Mouse (Mus musculus): ENCODE data around the gene Ebp.

The Ebp gene

DNA sequence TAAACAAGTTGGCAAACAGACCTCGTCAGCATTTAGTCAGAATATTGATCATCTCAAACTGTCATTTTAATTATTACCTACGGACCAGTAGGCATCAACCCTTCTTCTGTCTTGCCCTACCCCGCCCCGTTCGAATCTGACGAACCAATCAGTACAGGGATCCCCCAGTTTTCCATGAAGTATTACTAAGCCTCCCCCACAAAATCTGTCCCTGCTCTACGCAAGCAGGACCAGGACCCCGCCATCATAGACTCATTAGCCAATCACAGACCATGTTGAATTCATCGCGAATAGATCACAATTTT is at the start of gene Ebp:
Gene Ebp, minus strand, starts transcription at position 94 of the 305 bp plus-strand sequence.
- DNase-seq (ENCODE audit: low spot score) = peak; percentile 2

DNA sequence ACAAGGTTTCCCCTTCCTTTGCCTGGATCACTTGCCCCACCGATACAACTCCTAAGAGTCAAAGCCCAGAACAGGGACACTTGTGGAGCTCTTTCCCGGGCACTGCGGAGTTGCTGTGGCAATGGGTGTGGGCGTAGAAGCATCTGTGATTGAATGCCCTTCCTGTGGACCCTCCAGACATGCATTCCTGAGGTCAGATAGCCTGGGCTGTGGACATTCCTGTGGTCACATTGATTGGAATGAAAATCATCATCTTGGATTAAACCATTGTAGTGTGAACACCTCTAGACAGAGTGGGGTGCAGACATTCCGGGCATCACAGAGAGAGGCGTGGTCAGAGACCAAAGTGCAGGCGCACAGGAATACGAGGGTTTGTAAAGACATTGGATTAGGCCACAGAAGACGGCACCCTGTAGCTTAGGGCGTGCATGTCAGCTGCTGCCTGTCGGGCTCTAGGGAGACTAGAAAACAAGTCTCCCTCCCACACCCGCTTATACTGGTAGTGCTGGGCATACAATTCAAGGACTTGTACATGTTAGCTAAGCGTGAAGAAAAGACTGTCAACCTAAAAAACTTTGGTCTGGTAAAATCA is 45.6 kb upstream of the Ebp start:
- DNase-seq (ENCODE audit: low spot score) = no peak

DNA sequence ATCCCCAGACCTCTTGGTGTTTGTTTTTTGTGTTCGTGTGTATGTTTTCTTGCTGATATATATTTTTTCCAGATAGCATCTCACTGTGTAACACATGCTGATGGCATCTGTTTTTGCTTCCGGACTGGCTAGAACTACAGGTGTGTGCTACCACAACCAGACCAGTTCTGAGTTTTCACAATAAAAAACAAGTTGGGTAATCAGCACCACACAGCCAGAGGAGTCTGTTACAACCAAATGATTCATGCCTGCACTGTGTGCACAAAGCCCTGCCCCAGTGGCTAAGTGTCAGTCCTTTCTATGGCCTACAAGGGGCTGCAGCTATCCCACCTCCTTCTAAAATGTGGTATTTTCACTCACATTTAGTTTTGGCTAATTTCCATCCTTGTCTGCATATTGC is 43.4 kb upstream of the Ebp start:
- DNase-seq (ENCODE audit: low spot score) = no peak

DNA sequence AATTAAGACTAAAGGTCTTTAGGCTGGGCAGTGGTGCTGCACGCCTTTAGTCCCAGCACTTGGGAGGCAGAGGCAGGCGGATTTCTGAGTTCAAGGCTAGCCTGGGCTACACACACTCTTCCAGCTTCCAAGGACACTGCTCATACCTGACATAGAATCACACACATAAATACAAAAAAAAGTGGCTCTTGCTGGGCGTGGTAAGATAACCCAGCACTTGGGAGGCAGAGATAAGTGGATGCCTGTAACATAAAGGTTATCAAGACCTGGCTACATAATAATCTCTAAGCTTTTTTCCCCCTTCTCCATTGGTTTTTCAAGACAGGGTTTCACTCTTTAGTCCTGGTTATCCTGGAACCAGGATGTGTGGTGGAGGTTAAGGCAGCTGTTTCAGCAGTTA is 40.3 kb upstream of the Ebp start:
- no peak for DNase-seq (ENCODE audit: low spot score)

DNA sequence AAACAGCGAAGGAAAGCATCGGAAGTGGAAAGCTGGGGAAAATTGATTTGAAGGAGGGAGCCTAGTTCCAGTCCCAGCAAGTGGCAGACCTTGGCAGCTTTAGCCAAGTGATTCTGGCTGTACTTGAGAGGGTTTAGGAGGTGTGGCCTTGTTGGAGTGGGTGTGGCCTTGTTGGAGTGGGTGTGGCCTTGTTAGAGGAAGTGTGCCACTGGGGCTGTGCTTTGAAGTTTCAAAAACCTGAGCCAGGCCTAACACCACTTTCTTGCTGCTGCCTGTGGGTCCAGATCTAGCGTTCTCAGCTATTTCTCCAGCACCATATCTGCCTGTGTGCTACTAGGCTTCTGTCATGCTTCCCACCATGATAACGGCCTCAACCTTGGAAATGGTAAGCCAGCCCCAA is 37.0 kb upstream of the Ebp start:
- no peak for DNase-seq (ENCODE audit: low spot score)

DNA sequence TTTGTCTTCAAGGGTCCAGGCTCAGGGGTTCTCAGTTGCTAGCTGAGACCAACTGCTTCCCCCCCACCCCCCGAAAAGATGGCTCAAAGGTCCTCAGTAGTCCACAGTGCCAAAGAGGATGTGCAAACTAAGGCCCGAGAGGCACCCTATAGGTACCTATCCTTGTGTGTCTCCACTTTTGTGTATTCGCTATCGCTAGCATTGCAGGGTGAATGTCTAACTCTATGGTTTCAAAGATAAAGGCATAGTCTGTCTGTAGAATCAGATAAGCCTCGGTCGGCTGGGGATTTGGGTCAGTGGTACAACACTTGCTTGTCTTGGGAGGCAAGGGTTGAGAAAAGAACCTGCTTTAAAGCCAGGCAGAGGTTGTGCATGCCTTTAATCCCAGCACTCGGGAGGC is 30.2 kb upstream of the Ebp start:
- DNase-seq (ENCODE audit: low spot score) = no peak

DNA sequence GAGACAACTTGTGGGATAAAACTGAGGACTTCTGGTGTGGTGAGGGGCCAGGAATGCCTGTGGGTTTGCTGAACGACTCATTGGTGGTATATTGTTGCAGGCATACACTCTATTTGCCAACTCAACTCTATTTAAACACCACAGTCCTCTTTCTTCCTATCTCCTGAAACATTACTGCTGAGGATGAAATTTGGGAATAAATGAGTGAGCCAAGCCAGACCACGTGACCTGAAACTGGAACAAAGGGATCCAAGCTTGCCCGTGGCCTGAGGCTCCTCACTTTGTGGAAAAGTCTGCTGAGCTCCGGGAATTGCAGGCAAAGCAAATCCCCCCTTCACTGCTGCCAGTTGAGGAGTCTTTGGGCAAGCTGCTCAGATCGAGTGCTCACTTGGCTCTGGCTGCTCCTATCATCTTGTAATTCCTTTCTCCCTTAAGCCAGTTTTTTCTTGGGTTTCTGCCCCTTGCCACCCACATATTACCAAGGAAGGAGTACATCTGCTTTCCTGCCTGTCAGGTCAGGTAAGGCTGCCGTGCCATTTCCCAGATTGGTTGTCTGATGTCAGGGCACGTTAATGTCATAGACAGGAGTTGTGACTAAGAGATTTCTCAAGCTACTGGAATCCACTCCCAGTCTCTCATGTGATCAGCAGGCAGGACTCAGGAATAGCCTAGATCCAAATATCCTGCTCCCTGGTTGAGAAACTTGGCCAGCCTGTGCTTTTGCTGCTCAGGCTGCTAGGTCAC is 29.5 kb upstream of the Ebp start:
- DNase-seq (ENCODE audit: low spot score) = peak; percentile 4

DNA sequence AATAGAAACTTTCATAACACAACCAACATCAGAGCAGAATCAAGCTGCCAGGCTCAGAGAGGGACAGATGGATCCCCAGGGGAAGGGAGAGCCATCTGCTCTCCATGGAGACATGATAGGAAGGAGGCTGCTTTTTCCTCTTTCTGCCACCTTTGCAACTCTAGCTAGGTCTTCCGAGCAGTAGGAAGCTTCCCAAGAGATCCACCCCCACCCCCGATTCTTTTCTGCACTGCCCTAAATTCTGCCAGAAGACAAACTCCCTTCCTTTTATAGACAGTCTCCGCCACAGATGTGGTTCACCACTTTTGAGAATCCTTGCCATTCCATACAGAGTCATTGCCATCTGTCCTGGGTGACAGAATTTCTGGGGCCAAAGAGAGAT is 29.0 kb upstream of the Ebp start:
- no peak for DNase-seq (ENCODE audit: low spot score)

DNA sequence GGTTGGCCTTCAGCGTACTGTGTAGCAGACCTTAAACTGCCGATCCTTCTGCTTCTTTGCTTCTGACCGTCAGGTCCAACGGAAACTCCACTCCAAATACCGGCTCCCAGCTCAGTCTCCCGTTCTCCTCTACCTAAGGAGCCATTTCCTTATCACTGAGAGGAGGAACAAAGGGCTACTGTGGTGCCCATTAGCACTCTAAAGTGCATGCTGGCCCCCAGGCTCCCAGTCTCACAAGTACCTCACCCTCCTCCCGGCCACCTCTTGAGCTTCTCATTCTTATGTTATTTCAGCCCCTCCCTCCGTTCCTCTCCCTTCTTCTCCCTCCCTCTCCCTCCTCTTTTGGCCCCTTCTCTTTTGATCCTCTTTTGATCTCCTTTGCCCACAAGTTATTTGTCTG is 26.3 kb upstream of the Ebp start:
- no peak for DNase-seq (ENCODE audit: low spot score)

DNA sequence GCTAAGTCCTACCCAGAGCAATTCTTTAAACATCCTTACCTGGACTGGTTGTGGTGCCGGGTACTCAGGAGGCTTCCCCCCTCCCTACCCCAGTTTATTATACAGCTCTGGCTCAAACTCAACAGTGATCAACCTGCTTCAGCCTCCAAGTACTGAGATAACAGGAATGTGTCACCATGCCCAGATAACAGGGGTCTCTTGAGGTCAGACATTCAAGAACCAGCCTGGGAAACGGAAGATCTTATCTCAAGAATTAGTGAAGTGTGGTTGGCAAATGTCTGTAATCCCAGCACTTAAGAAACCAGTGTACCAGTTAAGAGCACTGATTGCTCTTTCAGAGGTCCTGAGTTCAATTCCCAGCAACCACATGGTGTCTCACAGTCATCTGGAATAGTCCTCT is 24.8 kb upstream of the Ebp start:
- no peak for DNase-seq (ENCODE audit: low spot score)

DNA sequence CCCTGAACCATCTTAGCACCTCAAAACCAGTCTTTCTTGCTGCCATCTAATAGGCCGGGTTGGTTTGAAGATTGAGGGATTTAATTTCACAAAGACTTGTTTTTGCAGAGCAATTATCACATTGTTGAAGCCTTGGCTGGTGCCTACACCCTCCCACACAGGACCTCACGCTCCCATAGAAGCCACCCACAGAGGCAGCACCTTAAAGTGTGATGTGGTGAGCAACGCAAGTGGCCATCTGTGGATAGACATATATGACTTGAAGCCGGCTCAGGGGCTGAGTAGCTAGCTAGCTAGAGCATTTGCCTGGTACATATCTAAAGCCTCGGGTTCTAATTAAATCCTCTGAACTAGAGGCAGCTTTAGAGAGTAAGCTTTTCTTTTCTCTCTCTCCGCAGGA is 24.1 kb upstream of the Ebp start:
- DNase-seq (ENCODE audit: low spot score) = no peak

DNA sequence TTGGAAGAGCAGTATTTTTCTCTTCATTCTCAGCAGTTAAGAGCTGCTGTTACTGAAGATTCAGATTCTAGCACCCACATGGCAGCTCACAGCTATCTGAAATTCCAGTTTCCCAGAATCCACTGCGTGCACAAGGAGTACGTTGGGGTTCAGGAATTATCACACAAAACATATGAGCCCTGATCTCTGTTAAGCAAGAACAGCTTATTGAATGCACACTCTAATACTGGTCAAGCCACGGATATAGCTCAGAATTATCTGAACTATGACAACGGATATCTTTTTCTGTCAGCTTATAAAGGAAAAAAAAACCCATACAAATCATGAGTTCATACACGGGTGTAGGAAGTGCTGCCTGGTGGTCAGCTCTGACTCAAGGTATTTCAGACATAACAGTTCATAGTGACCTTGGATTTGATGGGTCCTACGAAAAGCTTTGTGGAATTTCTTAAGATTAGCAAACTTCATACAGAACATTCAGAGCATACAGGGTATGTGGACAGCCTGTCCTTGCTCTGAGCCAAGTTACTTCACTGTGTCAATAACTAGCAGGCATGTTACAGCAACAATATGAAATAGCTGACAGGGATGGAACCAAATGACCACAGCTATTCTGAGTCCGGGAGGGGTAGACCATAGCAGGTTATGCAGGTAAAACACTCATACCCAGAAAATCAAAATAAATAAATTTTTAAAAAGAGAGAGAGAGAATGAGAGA is 18.3 kb upstream of the Ebp start:
- no peak for DNase-seq (ENCODE audit: low spot score)

DNA sequence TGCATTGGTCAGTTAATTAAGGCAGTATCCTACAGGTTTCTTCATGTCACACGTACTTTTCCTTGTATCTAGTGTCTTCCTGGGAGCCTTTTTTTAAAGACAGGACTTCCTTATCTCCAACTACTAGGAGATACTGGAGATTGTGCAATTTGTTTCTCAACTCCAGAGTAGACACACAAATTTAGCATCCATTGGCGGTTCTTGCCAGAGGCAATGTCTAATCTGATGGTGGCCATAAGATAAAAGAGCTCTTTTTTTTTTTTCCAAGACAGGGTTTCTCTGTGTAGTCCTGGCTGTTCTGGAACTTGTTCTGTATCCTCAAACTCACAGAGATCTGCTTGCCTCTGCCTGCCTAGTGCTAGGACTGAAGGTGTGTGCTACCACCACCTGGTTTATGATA is 16.4 kb upstream of the Ebp start:
- no peak for DNase-seq (ENCODE audit: low spot score)

DNA sequence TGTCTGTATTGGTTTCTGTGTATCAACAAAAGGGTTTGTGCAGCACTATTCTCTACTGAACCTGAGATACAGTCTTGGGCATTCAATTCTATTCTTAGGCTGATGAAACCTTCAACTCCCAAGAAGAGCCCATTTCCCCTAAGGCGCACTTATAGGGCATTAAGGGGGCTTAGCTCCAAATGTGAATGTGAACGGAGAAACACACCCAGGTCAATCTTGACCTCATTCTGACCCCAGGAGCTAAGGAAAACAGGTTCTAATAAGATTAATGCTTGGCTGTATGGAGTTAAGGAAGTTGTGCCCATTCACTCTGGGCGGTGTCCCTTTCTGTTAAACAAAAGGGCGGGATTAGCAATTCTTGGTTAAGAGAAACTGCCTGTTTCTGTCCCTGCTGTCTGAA is 13.9 kb upstream of the Ebp start:
- no peak for DNase-seq (ENCODE audit: low spot score)

DNA sequence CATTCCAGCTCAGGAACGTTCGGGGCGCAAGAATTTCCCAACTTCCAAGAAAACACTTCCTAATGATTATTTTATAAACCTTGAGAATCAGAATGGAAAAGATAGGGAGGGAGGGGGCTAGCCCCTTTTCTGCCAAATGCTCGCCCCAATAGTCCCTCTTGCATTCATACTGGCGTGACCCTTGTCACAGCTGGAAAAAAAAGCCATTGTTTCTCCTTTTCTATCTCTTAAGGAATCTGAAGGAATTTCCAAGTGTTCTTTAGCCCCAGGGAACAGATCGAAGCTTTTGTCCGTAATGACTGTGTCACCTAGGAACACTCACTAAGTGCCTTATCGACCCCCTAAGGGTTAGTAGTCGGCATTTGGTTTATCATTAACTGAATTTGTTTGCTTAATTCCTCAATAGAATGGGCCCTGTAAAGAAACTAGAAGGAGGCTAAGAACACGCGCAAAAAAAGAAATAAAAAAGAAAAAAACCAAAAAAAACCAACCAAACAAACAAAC is 13.4 kb upstream of the Ebp start:
- DNase-seq (ENCODE audit: low spot score) = no peak

DNA sequence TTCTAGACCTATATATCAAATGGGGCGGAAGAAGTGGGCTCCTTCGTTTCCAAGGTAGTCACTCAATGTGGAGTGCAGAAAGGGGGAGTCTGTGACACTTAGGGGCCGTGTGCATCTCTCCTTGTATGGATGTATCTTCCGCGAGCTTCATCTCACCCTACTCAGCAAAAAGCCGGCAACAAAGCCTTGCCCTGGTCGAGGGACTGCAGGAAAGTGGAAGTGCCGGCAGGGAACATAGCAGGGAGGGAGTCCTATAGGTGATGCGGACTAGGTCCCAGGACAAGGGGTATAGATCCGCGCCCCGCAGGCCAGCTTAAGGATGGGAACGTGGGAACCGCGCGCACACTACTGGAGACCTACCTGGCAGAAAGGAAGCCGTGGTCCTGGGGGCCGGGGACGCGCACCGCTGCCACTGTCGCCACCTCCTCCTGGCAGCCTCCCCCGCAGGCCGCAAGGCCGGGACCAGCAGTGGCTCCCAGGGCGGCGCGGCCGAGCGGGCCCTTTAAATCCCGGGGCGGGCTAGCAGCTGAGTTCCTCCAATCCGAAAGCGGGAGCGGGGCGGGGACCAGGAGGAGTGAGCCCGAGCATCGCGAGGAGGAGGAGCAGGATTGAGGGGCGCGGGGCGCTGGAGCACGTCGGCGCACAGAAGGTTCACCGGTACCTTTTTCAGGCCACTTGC is 12.8 kb upstream of the Ebp start, which contains the start of gene Porcn:
Gene Porcn, minus strand, starts transcription at position 511 of the 679 bp plus-strand sequence.
- DNase-seq (ENCODE audit: low spot score) = peak; percentile 84

DNA sequence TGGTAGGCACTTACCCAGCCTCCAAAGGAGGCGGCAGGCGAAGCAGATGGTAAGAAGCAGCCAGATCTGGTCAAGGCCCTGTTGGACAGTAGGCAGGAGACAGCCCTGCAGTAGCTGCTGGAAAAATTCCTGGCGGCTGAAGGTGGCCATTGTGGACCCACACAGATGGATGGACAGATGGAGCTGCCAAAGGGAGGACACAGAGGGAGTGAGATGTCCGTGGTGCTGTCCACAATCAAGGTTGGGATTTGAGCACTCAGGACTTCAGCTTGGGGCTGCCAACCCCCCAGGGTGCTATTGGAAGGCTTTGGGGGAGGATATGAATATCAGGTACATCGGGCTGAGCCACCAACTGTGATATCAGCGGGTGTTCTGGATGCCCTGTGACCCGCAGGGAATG is 12.2 kb upstream of the Ebp start:
- DNase-seq (ENCODE audit: low spot score) = no peak

DNA sequence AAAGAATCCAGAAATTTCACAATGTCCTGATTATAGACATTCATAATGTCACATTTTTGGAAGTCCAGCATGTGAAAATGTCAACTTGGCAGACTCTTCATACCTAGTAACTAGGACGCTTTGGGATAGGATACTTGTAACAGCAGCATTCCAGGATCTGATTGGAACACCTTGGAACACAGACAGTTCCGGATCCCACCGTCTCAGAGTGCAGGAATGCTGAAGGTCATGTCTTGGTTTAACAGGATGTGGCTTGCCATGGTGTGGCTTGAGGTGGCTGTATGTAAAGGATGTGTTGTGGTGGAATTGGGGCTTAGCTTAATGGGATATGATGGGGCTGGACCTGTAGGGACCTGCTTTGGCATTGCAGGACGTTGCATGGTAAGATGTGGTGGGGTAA is 11.8 kb upstream of the Ebp start:
- no peak for DNase-seq (ENCODE audit: low spot score)

DNA sequence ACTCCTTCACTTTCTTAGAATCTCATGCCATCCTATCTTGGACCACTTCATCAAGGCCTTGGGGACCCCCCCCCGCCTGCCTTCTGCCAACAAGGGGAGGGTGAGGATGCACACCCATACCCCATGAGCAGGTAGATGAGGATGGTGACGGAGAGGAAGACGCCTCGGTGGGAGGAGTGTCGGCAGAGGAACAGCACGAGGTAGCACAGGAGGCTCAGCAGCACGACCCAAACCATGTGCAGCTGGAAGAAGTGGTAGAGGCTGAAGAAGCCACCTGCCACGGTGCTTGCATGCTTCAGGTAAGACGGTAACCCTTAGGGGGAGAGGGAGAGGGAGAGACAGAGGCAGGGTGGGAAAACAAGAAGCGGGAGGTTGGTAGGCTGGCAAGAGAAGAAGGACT is 10.8 kb upstream of the Ebp start:
- no peak for DNase-seq (ENCODE audit: low spot score)

DNA sequence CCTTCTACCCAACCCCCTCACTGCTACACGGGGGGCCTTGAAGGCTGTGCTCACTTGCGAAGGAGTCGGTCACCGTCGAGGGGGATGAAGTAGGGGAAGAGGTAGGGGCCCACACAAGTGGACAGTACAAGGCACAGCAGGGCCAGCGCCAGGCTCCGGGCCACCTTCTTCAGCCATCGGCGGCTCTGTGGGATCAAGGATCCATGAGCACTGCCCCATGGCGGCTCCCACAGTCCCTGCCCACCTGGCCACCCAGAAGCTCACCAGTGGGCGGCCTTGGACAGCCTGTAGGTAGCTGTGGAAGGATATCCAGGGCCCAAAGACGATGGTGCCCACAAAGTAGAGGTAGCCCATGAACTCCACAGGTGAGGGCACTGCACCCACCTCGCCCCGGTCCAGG is 9.8 kb upstream of the Ebp start:
- DNase-seq (ENCODE audit: low spot score) = no peak

DNA sequence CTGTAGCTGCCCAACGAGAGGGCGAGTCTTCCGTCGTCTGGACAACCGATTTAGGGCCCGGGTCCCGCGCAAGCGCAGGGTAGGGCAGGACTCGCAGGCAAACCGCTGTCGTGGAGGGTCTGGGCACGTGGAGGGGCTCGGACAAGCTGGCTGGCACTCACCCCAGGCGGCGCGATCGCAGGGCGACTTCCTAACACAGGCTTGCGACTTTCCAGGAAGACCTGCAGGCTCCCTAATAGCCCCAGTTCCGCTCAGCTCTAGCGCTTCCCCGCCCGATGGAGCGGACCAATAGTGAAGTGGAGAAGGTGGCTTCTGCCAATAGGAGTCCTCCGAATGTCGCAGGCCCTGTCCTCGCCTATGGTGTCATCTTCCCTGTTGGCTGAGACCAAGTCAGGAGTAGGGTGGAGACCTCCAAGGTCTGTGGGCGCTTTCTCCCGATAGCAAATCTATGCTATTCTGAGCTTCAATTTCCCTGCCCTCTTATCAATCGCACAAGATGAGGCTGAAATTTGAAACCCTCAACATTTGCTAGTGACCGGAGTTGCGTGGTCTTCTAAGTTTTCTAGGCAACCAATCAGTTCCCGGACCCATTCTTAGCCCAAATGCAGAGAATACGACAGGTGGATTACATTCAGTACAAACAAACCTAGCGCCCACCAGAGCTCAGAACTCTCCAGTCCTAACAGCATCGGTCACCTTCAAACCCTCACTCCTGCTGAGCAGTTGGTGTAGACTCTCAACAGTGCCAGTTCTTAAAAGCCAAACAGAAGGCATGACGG is 483 bp downstream of the Ebp start:
- DNase-seq (ENCODE audit: low spot score) = peak; percentile 79

DNA sequence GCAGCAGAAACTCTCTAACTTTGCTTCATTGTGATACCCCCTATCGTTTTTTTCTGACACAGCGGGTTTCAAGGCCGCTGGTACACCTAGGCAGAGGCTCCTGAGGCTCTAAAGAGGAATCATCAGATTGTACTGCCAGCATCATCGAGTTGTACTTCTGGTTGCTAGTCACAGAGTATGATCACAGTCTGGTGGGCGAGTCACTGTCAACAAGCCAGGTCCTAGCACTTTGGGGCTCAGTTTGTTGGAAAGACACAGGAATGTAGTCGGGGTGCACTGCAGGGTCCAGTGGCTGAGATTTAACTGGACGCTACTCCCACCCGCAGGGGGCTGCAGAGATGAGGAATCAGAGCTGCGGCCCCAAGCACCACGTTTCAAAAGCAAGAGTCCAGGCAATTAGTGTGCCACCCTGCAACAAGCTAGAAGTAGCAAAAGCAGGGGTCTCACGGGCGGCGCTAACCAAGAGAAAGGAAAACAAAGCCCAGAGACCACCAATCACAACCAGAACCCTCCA is 1.1 kb downstream of the Ebp start:
- no peak for DNase-seq (ENCODE audit: low spot score)

Data from urinary bladder, postnatal 14 days (tissue).